Mouse (Mus musculus) liver, postnatal 0 days (tissue): ENCODE results near the gene Sp4. TPM values are rescaled to one million over a fixed set of nuclear protein-coding genes. Genes with fewer than 3 reads are reported as not detected.

Experiments used
- ATAC-seq: fragments of 200-750 bp; cut with Nextera tagmentation; 2 replicates; pipeline ENCODE4 v1.8.0; 2017; ENCODE audit warnings: mild to moderate bottlenecking, moderate library complexity
- DNase-seq: peaks from one replicate; pipeline ENCODE4 v3.0.0-alpha.2; 2016
- H3K27ac ChIP-seq: fragments of 300-500 bp; sonication (generic); 2 replicates; pipeline ENCODE4 v1.5.1; 2014; ENCODE audit warnings: antibody characterized with exemption, moderate library complexity, mild to moderate bottlenecking, low read depth
- H3K27me3 ChIP-seq: fragments of 300-500 bp; sonication (generic); 2 replicates; pipeline ENCODE4 v1.6.1; 2014; ENCODE audit warnings: low read length, control low read depth, mixed read lengths; ENCODE audit not compliant: insufficient read depth
- H3K36me3 ChIP-seq: fragments of 300-500 bp; sonication (generic); replicated peaks from 2 replicates; pipeline ENCODE4 v1.6.1; 2014; ENCODE audit warnings: mild to moderate bottlenecking, control low read depth, low read length, moderate library complexity, mixed read lengths; ENCODE audit not compliant: insufficient read depth
- H3K4me1 ChIP-seq: fragments of 300-500 bp; sonication (generic); 2 replicates; pipeline ENCODE4 v1.6.1; 2014; ENCODE audit warnings: antibody characterized with exemption, mild to moderate bottlenecking, control low read depth; ENCODE audit not compliant: insufficient read depth
- H3K4me2 ChIP-seq: fragments of 300-500 bp; sonication (generic); 2 replicates; pipeline ENCODE4 v1.6.1; 2014; ENCODE audit warnings: low read depth, mild to moderate bottlenecking, low read length, moderate library complexity, mixed read lengths
- H3K4me3 ChIP-seq: fragments of 300-500 bp; sonication (generic); 2 replicates; pipeline ENCODE4 v1.5.1; 2014; ENCODE audit warnings: low read depth, low read length
- H3K9ac ChIP-seq: fragments of 300-500 bp; sonication (generic); replicated peaks from 2 replicates; pipeline ENCODE4 v1.6.1; 2014; ENCODE audit warnings: mild to moderate bottlenecking, moderate library complexity
- H3K9me3 ChIP-seq: fragments of 300-500 bp; sonication (generic); 2 replicates; pipeline ENCODE4 v1.6.1; 2016; ENCODE audit warnings: mild to moderate bottlenecking, control low read depth, low read length, mixed read lengths
- CTCF ChIP-seq: sonication (generic); IDR thresholded peaks from 2 replicates; pipeline ENCODE4 v1.5.1; 2016; ENCODE audit warnings: antibody characterized with exemption, low read depth
- EP300 ChIP-seq: IDR thresholded peaks from 2 replicates; pipeline ENCODE4 v1.6.1; 2016; ENCODE audit warnings: antibody characterized with exemption, low read depth, mild to moderate bottlenecking
- WGBS: fragments of 180-500 bp; shearing (Covaris S2); extraction: QIAGEN DNeasy Blood & Tissue Kit; methylation state at CpG from one replicate; pipeline ENCODE4 v1.1.7; 2014; ENCODE audit not compliant: insufficient replicate concordance; 5-methylcytosine and 5-hydroxymethylcytosine counted together
- polyA plus RNA-seq: library from polyadenylated mRNA; unstranded; fragments of >200 nt; fragmentation: Nextera tagmentation; extraction: Ambion mirVana; gene quantifications from 2 replicates; pipeline ENCODE4 v1.2.1, GENCODE M21; 2015

Gene Sp4
- polyA plus RNA-seq, 1 experiment from 2014 or later: 3.0 TPM

GRCm38 (mm10) chr12:118255292-118255782 lies 45.9 kb downstream of the Sp4 start:
- no peaks in the 10 kb centered on the region for H3K9me3 ChIP-seq
- H3K4me2 ChIP-seq: no peak overlapping the region
- no peak for DNase-seq
- H3K4me3 ChIP-seq: no peak overlapping the region
- no peak overlapping the region for H3K9ac ChIP-seq
- TF ChIP-seq CTCF: no peak
- no peak for TF ChIP-seq EP300
- H3K27me3 ChIP-seq: no peaks in the 10 kb centered on the region
- ATAC-seq: no peak
- no peak overlapping the region for H3K27ac ChIP-seq
- H3K4me1 ChIP-seq: no peaks in the 10 kb centered on the region
- 0 out of 2 replicates have a peak, but pooled peaks cover 2% of the 10 kb centered on the region for H3K36me3 ChIP-seq
- WGBS: 86% methylated on average over 1 of the region's 1 CpGs

- ATAC-seq: no peak
- Histone ChIP-seq H3K4me3 (no peak overlapping the region), H3K27me3 (no peaks in the 10 kb centered on the region), H3K36me3 (no peaks in the 10 kb centered on the region), H3K9ac (no peak overlapping the region), H3K27ac (no peak overlapping the region; the same call in 1 of the 2 replicates), H3K9me3 (no peaks in the 10 kb centered on the region), H3K4me2 (no peak overlapping the region), H3K4me1 (no peaks in the 10 kb centered on the region; the same call in none of the 2 replicates)
- WGBS: 19% methylated on average over 3 of the region's 3 CpGs
- no peak for DNase-seq
- no peak for TF ChIP-seq EP300
- TF ChIP-seq CTCF: no peak
These were observed 80.1 kb downstream of the Sp4 start for GRCm38 (mm10) chr12:118221182-118221581.

- Histone ChIP-seq H3K27me3 (no peaks in the 10 kb centered on the region), H3K36me3 (no peaks in the 10 kb centered on the region), H3K4me3 (no peak overlapping the region), H3K4me1 (no peaks in the 10 kb centered on the region; the same call in none of the 2 replicates), H3K4me2 (no peak overlapping the region), H3K9ac (no peak overlapping the region), H3K9me3 (no peaks in the 10 kb centered on the region), H3K27ac (no peak overlapping the region)
- TF ChIP-seq EP300: no peak
- no peak for TF ChIP-seq CTCF
- DNase-seq: no peak
- no peak for ATAC-seq
These were observed 81.2 kb downstream of the Sp4 start for GRCm38 (mm10) chr12:118220062-118220461.

GRCm38 (mm10) chr12:118212163-118212562 lies 89.1 kb downstream of the Sp4 start:
- Histone ChIP-seq H3K4me1 (no peaks in the 10 kb centered on the region), H3K4me2 (no peak overlapping the region), H3K9ac (no peak overlapping the region), H3K4me3 (no peak overlapping the region), H3K36me3 (no peaks in the 10 kb centered on the region), H3K9me3 (no peaks in the 10 kb centered on the region), H3K27me3 (no peaks in the 10 kb centered on the region), H3K27ac (no peak overlapping the region)
- ATAC-seq: no peak
- TF ChIP-seq CTCF (no peak), EP300 (no peak)
- WGBS: 41% methylated on average over 2 of the region's 2 CpGs
- DNase-seq: no peak

- H3K9ac ChIP-seq: no peak within 1 kb of the TSS; the same call in 1 of the 2 replicates
- no peaks in the 10 kb centered on the region for H3K9me3 ChIP-seq
These were observed 102.7 kb downstream of the Sp4 start, which contains the start of gene Dnah11 for GRCm38 (mm10) chr12:118198386-118199093. Dnah11 (minus strand) TSS chr12:118199043.

GRCm38 (mm10) chr12:118196583-118196982 lies 104.7 kb downstream of the Sp4 start:
- WGBS: 60% methylated on average over 2 of the region's 2 CpGs
- no peak for TF ChIP-seq EP300
- no peak for TF ChIP-seq CTCF
- ATAC-seq: no peak

More at GRCm38 (mm10) chr12:118198386-118199093, 102.7 kb downstream of the Sp4 start, which contains the start of gene Dnah11:
- peak within 1 kb of the TSS; percentile 94 for H3K4me2 ChIP-seq
- H3K4me1 ChIP-seq: peaks cover 9% of the 10 kb centered on the region
- TF ChIP-seq EP300: no peak
- no peak for TF ChIP-seq CTCF
- peak; percentile 84 for DNase-seq
- peak; percentile 95 for ATAC-seq
- H3K27me3 ChIP-seq: peaks cover 20% of the 10 kb centered on the region
- peak within 1 kb of the TSS; percentile 54 for H3K4me3 ChIP-seq
- H3K27ac ChIP-seq: no peak within 1 kb of the TSS
- WGBS: 1% methylated on average over 47 of the region's 47 CpGs
- H3K36me3 ChIP-seq: no peaks in the 10 kb centered on the region

More at GRCm38 (mm10) chr12:118196583-118196982, 104.7 kb downstream of the Sp4 start:
- no peak for DNase-seq
- Histone ChIP-seq H3K4me1 (peaks cover 9% of the 10 kb centered on the region), H3K36me3 (no peaks in the 10 kb centered on the region), H3K9me3 (no peaks in the 10 kb centered on the region), H3K4me3 (no peak overlapping the region), H3K27me3 (peaks cover 20% of the 10 kb centered on the region), H3K9ac (no peak overlapping the region), H3K27ac (no peak overlapping the region), H3K4me2 (no peak overlapping the region)
